Mouse (Mus musculus) hematopoietic stem cell, adult 5-6 weeks (primary cell): ENCODE results near the gene Dars2. TPM values are rescaled to one million over a fixed set of nuclear protein-coding genes. Genes with fewer than 3 reads are reported as not detected.

Experiments used
- ATAC-seq, 2 experiments: fragments of 125-278 bp in 1 of 2; replicated peaks in 1 of 2; 2 replicates each; pipeline ENCODE4 v1.8.0; 2016 to 2017; ENCODE audit warnings: inconsistent platforms in 2 of 2, mild to moderate bottlenecking in 2 of 2, moderate number of reproducible peaks in 2 of 2, low read depth in 1 of 2, moderate TSS enrichment in 1 of 2; ENCODE audit not compliant: low FRiP score in 2 of 2, poor library complexity in 2 of 2, severe bottlenecking in 2 of 2, insufficient read depth in 1 of 2, low TSS enrichment in 1 of 2
- total RNA-seq: library from RNA; stranded (forward); fragments of 172-1452, 232-1000 nt; gene quantifications from 2 replicates; pipeline ENCODE4 v1.2.3, GENCODE M21; 2017

The Dars2 gene
- total RNA-seq, 1 experiment from 2014 or later: 29.7 TPM

GRCm38 (mm10) chr1:161006471-161006870 lies 64.0 kb downstream of the Dars2 start:
- ATAC-seq: no peak

DNA sequence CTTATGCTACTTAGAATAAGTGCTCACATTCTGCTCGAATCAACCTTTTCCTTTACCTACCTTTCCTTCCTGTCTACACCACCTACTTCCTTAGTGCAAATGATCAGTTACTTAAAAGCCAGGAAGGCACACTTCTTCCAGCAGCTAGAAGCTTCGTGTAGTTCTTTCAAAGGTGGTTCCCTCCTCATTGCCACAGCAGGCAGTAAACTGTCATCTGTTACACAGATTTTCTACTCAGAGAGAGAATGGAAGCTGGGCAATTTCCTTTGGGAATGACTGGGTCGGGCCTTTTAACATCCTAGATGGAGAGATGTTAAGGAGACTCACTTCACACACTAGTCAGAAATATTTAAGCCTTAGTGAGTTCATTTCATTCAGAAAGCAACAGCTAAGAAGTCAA lies 64.9 kb downstream of the Dars2 start:
- ATAC-seq: no peak

DNA sequence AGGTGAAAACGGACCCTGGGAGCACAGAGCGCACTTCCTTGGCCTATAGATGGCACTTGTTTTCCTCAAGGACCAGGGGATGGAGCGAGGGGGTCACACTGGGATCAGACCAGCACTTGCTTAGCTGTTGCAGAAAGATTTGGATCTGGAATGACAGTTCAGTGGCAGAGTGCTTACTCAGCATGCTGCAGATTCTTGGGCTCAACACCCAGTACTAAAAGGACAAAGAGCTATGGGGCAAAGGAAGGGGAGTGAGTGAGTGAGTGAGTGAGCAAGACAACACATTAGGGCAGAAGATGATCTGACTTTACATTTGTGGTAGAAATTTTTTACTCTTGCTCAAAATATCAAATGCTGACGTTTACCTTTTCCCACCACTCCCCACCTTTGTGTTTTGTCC lies 65.5 kb downstream of the Dars2 start:
- ATAC-seq: no peak

GRCm38 (mm10) chr1:160993851-160994250 lies 76.6 kb downstream of the Dars2 start:
- no peak for ATAC-seq

Other genes with a start within 250 kb of the Dars2 start
- gene Rc3h1, start 164.2 kb downstream of the Dars2 start, total RNA-seq: 26.5 and 28.1 TPM in 2 replicates
- 1.0 and 2.3 TPM in 2 replicates for gene Serpinc1, start 92.1 kb downstream of the Dars2 start, total RNA-seq
- gene Zbtb37, start 35.8 kb downstream of the Dars2 start, total RNA-seq: 8.7 and 11.8 TPM in 2 replicates
- 6.2 and 7.2 TPM in 2 replicates for gene Cenpl, start 55 bp upstream of the Dars2 start, total RNA-seq
- 22.5 and 22.8 TPM in 2 replicates for gene Klhl20, start 60.9 kb upstream of the Dars2 start, total RNA-seq
- gene Ankrd45, start 72.0 kb upstream of the Dars2 start, total RNA-seq: not detected in 2 replicates
- gene Tex50, start 88.7 kb upstream of the Dars2 start, total RNA-seq: not detected in 2 replicates
- gene Prdx6, start 180.6 kb upstream of the Dars2 start, total RNA-seq: 432 and 477 TPM in 2 replicates